Mouse (Mus musculus): ENCODE measurements around the gene Gm9747. TPM values are rescaled to one million over a fixed set of nuclear protein-coding genes. Genes with fewer than 3 reads are reported as not detected.

The Gm9747 gene
- total RNA-seq, 2 experiments from 2014 or later = not detected

GRCm38 (mm10) chr1:82253789-82254445 is 21.0 kb downstream of the Gm9747 start:
- no peak for DNase-seq

GRCm38 (mm10) chr1:82257457-82257856 is 24.5 kb downstream of the Gm9747 start:
- peak; percentile 33 for DNase-seq

- no peak for DNase-seq
Observed at GRCm38 (mm10) chr1:82258331-82258730, 25.4 kb downstream of the Gm9747 start.

- no peak for DNase-seq
Observed at GRCm38 (mm10) chr1:82260055-82260454, 27.1 kb downstream of the Gm9747 start.

GRCm38 (mm10) chr1:82261053-82261618 is 28.2 kb downstream of the Gm9747 start:
- DNase-seq = no peak

GRCm38 (mm10) chr1:82261638-82262037 is 28.7 kb downstream of the Gm9747 start:
- no peak for DNase-seq

GRCm38 (mm10) chr1:82262331-82262730 is 29.4 kb downstream of the Gm9747 start:
- no peak for DNase-seq

- no peak for DNase-seq
Observed at GRCm38 (mm10) chr1:82267547-82267946, 34.6 kb downstream of the Gm9747 start.

GRCm38 (mm10) chr1:82272231-82272630 is 39.3 kb downstream of the Gm9747 start:
- DNase-seq = no peak

GRCm38 (mm10) chr1:82273529-82273928 is 40.6 kb downstream of the Gm9747 start:
- no peak for DNase-seq

GRCm38 (mm10) chr1:82274361-82274760 is 41.4 kb downstream of the Gm9747 start:
- no peak for DNase-seq

GRCm38 (mm10) chr1:82279768-82280167 is 46.9 kb downstream of the Gm9747 start:
- no peak for DNase-seq

GRCm38 (mm10) chr1:82281823-82282222 is 48.9 kb downstream of the Gm9747 start:
- no peak for DNase-seq

GRCm38 (mm10) chr1:82282992-82283611 is 50.2 kb downstream of the Gm9747 start:
- peak; percentile 86 for DNase-seq

- no peak for DNase-seq
Observed at GRCm38 (mm10) chr1:82283901-82284301, 51.0 kb downstream of the Gm9747 start.

- DNase-seq = no peak
Observed at GRCm38 (mm10) chr1:82284403-82284802, 51.5 kb downstream of the Gm9747 start.

Other genes with a start within 250 kb of the Gm9747 start
- gene Irs1, start 58.3 kb downstream of the Gm9747 start, total RNA-seq (2021) = 10 to 100 TPM; 62.4 to 76.2 TPM
- 10 to 100 TPM; 12.2 to 13.2 TPM for gene Rhbdd1, start 83.3 kb downstream of the Gm9747 start, total RNA-seq (2021)

All from gastrocnemius, postnatal 10 days (tissue).